Mouse (Mus musculus) hindbrain, embryonic 15.5 days (tissue): ENCODE measurements at regions not wholly inside any gene's neighbourhood (a gene's known extent, or its start where the extent isn't known, plus 50 kb on each side); places are given as distances from the start of the nearest gene placed in this dataset.

Experiments
- ATAC-seq: fragments of 200-750 bp; cut with Nextera tagmentation; 2 replicates; pipeline ENCODE4 v1.8.0; 2017; ENCODE audit warnings: low read depth, moderate number of reproducible peaks, moderate TSS enrichment; ENCODE audit not compliant: low FRiP score
- H3K27ac ChIP-seq: fragments of 300-500 bp; sonication (generic); replicated peaks from 2 replicates; pipeline ENCODE4 v1.5.1; 2015; ENCODE audit warnings: mild to moderate bottlenecking, inconsistent platforms
- H3K27me3 ChIP-seq: fragments of 300-500 bp; sonication (generic); 2 replicates; pipeline ENCODE4 v1.6.1; 2015; ENCODE audit warnings: control low read depth, inconsistent platforms
- H3K36me3 ChIP-seq: fragments of 300-500 bp; sonication (generic); 2 replicates; pipeline ENCODE4 v1.6.1; 2015; ENCODE audit warnings: control low read depth, inconsistent platforms
- H3K4me1 ChIP-seq: fragments of 300-500 bp; sonication (generic); replicated peaks from 2 replicates; pipeline ENCODE4 v1.6.1; 2015; ENCODE audit warnings: control low read depth, inconsistent platforms
- H3K4me2 ChIP-seq: fragments of 300-500 bp; sonication (generic); 2 replicates; pipeline ENCODE4 v1.6.1; 2015; ENCODE audit warnings: moderate library complexity, mild to moderate bottlenecking, inconsistent platforms
- H3K4me3 ChIP-seq: fragments of 300-500 bp; sonication (generic); 2 replicates; pipeline ENCODE4 v1.5.1; 2015; ENCODE audit warnings: mild to moderate bottlenecking, inconsistent platforms
- H3K9ac ChIP-seq: fragments of 300-500 bp; sonication (generic); 2 replicates; pipeline ENCODE4 v1.6.1; 2015; ENCODE audit warnings: inconsistent platforms
- H3K9me3 ChIP-seq: fragments of 300-500 bp; sonication (generic); 2 replicates; pipeline ENCODE4 v1.6.1; 2016; ENCODE audit warnings: control low read depth, inconsistent platforms
- WGBS: fragments of 180-500 bp; shearing (Covaris S2); methylation state at CpG from one replicate; pipeline ENCODE4 v1.1.7; 2015; 5-methylcytosine and 5-hydroxymethylcytosine counted together

DNA sequence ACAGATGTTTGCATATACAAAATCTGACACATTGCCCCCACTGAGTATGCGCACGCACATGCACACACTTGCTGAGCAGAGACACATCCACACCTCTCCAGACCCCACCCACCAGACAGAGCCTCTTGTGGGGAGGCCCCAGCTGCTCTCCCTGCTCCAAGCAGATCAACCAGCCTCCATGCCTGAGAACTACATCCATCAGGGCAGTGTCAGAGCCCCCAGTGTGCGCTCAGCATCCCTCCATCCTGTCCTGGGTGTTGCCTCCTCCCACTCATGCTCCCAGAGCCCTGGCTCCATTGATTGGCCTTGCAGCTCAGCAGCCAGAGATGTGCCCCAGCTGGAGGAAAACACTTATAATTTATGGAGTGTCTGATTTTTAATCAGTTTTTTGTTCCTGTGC lies 124.1 kb upstream of the Rpl38 start:
- WGBS = 31% methylated on average over 3 of the region's 3 CpGs
- peaks cover 12% of the 10 kb centered on the region for H3K4me1 ChIP-seq
- no peak overlapping the region for H3K27ac ChIP-seq
- H3K4me2 ChIP-seq = no peak overlapping the region
- ATAC-seq = peak; percentile 54; the same call in 1 of the 2 replicates
- H3K36me3 ChIP-seq = no peaks in the 10 kb centered on the region
- no peaks in the 10 kb centered on the region for H3K9me3 ChIP-seq
- no peak overlapping the region for H3K9ac ChIP-seq
- no peak overlapping the region for H3K4me3 ChIP-seq
- H3K27me3 ChIP-seq = no peaks in the 10 kb centered on the region

DNA sequence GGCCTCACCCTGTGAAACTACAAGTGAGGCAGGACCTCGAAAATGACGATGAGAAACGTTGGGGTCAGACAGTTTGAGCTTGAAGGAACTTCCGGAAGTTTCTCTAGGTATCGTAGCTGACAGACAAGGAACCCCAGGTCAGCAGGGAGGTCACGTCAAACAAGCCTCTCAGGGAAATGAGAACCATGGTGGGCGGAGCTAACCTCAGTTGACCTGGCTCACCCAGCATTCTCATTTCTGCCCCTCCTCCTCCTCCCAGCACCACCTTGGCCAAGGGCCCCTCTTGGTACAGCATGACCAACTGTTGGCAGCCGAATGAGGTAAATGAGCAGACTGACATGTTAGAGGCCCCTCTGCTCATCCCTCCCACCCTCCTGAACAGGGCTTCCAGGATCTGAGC lies 126.2 kb upstream of the Rpl38 start:
- H3K4me3 ChIP-seq = no peak overlapping the region
- no peak overlapping the region for H3K9ac ChIP-seq
- H3K4me2 ChIP-seq = no peak overlapping the region
- H3K4me1 ChIP-seq = peaks cover 18% of the 10 kb centered on the region
- WGBS = 77% methylated on average over 8 of the region's 8 CpGs
- H3K36me3 ChIP-seq = no peaks in the 10 kb centered on the region
- H3K9me3 ChIP-seq = no peaks in the 10 kb centered on the region
- 0 out of 2 replicates have a peak, but pooled peaks have one; percentile 36 for ATAC-seq
- H3K27me3 ChIP-seq = no peaks in the 10 kb centered on the region
- no peak overlapping the region for H3K27ac ChIP-seq

DNA sequence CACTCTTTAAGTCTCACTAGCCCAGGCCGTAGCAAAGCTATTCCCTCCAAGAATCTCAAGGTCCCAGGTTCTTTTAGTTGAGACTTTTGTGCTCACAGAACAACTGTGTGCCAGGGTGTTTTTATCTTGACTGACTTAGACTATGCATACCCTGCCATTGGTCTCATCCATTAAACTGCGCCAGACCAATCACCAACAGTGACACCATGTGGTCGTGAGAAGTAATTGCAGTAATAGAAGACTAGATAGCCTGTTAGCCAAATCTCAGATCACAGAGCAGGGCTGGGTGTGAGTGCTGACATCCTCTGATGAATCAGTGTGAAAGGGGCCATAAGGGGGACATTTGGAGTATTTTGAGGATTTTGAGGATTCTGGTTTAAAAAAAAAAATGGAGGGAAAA lies 127.8 kb upstream of the Rpl38 start:
- H3K9ac ChIP-seq = no peak overlapping the region
- H3K27me3 ChIP-seq = no peaks in the 10 kb centered on the region
- ATAC-seq = no peak
- no peaks in the 10 kb centered on the region for H3K9me3 ChIP-seq
- H3K36me3 ChIP-seq = no peaks in the 10 kb centered on the region
- WGBS = 62% methylated on average over 3 of the region's 3 CpGs
- H3K4me1 ChIP-seq = peaks cover 27% of the 10 kb centered on the region
- H3K27ac ChIP-seq = no peak overlapping the region
- no peak overlapping the region for H3K4me3 ChIP-seq
- no peak overlapping the region for H3K4me2 ChIP-seq

DNA sequence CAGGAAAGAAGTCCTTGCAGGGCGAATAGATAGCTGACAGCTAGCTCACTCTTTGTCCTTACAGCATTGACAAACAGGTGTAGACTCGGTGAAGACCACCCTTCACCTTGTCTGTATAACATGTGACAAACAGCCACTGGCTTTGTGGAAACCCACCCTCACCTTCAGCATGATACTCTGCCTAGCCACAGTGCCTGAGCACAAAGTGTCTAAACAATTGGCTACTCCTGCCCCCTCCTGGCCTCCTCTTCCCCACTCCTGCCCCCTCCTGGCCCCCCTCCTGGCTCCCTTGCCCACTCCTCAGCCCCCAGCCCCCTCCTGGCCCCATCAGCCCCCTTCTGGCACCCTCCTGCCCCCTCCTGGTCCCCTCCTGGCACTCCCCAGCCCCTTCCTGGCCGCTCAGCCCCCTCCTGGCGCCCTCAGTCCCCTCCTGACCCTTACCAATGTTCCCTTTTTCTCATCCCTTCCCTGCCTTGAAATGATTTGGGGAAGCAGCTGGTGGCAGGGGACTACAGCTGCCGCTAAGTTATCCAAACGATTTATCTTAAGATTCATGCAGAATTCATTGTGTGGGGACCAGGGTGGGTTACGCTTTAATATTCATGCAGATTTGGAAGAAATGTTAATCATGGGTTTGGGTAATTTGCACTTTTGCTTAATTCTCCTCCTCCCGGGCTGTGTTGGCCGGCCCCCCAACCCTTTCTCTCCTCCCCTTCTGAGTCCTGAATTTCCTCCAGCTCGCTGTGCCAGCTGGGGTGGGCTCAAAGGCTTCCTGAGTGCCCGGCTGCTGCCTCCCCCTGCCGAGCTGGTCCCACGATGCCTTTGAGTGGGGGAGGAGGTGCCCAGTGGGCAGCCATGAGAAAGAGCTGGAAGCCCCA lies 131.5 kb upstream of the Rpl38 start:
- peak overlapping the region; percentile 8 for H3K4me2 ChIP-seq
- H3K9ac ChIP-seq = no peak overlapping the region
- no peak overlapping the region for H3K4me3 ChIP-seq
- no peaks in the 10 kb centered on the region for H3K36me3 ChIP-seq
- H3K27me3 ChIP-seq = no peaks in the 10 kb centered on the region
- peaks cover 27% of the 10 kb centered on the region for H3K4me1 ChIP-seq
- WGBS = 11% methylated on average over 13 of the region's 13 CpGs
- ATAC-seq = peak; percentile 69
- H3K9me3 ChIP-seq = no peaks in the 10 kb centered on the region
- H3K27ac ChIP-seq = peak overlapping the region; percentile 37; the same call in 1 of the 2 replicates

DNA sequence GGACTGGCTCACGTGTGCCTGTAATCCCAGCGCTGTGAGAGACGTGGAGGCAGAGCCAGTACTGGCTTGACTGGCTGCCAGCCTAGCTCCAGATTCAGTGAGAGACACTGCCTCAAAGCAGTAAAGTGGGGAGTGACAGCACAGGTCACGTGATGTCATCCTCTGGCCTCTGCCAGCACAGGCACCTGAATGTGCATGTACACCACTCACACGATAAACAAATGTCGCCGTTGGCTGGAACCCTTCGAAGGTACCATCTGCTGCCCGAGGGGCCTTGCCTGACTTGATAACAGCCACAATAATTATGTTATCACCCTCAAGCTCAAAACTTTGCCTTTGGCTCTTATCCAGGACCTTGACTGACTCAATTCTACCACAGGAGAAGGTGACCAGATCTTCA lies 132.4 kb upstream of the Rpl38 start:
- no peak overlapping the region for H3K4me2 ChIP-seq
- no peak overlapping the region for H3K27ac ChIP-seq
- no peaks in the 10 kb centered on the region for H3K27me3 ChIP-seq
- peaks cover 27% of the 10 kb centered on the region for H3K4me1 ChIP-seq
- H3K9me3 ChIP-seq = no peaks in the 10 kb centered on the region
- no peaks in the 10 kb centered on the region for H3K36me3 ChIP-seq
- ATAC-seq = no peak
- H3K4me3 ChIP-seq = no peak overlapping the region
- WGBS = 84% methylated on average over 9 of the region's 9 CpGs
- H3K9ac ChIP-seq = no peak overlapping the region

DNA sequence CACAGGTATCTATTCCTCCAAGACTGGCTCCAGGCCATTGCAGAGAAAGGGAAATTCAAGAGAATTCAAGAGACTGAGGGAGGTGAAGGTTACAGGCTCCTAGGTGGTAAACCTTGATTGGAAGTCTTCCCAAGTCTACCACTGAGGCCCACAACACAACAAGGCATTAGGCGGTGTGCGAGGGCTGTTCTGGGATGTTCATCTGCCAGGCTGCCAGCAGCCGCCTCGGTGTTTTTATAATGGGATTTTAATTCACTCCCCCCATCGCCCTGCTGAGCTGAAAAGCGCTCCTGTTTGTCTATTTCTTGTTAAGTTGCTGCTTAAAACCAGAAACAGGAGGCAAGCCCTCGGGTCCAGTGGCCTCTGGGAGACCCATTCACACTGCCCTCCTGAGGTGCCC lies 133.9 kb upstream of the Rpl38 start:
- no peak overlapping the region for H3K4me2 ChIP-seq

DNA sequence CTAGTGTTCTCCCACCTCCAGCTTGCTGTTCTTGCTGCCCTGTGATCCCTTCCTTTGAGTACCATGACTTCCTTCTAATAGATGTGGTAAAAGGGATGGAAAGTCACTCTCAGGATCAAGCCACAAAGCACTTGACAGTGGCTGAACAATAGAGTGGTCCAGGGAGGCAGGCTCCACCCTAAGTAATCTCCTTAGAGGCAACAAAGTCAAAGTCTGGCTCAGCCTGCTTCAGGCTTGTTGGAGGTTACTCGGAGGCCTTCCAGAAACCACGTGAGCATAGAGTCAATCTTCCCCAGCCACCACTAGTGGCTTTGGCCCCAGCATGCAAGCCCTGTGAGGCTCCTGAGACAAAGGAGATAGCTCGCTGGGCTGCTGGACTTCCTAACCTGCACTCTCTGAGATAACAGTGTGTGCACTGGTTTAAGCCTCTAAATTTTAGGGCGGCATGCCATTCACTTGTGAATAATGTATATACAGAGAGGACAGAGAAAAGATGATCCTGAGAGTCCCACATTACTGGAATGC lies 137.0 kb upstream of the Rpl38 start:
- peaks cover 19% of the 10 kb centered on the region for H3K4me1 ChIP-seq
- H3K27me3 ChIP-seq = no peaks in the 10 kb centered on the region
- H3K27ac ChIP-seq = no peak overlapping the region
- H3K9ac ChIP-seq = no peak overlapping the region
- no peak overlapping the region for H3K4me3 ChIP-seq
- ATAC-seq = no peak
- H3K36me3 ChIP-seq = no peaks in the 10 kb centered on the region
- no peak overlapping the region for H3K4me2 ChIP-seq
- H3K9me3 ChIP-seq = no peaks in the 10 kb centered on the region
- 65% methylated on average over 4 of the region's 4 CpGs for WGBS

More for the DNA sequence above, 133.9 kb upstream of the Rpl38 start:
- H3K9ac ChIP-seq = no peak overlapping the region
- no peak overlapping the region for H3K4me3 ChIP-seq
- H3K27ac ChIP-seq = no peak overlapping the region
- no peaks in the 10 kb centered on the region for H3K9me3 ChIP-seq
- ATAC-seq = no peak
- H3K4me1 ChIP-seq = peaks cover 27% of the 10 kb centered on the region
- H3K36me3 ChIP-seq = no peaks in the 10 kb centered on the region
- 39% methylated on average over 7 of the region's 7 CpGs for WGBS
- no peaks in the 10 kb centered on the region for H3K27me3 ChIP-seq

DNA sequence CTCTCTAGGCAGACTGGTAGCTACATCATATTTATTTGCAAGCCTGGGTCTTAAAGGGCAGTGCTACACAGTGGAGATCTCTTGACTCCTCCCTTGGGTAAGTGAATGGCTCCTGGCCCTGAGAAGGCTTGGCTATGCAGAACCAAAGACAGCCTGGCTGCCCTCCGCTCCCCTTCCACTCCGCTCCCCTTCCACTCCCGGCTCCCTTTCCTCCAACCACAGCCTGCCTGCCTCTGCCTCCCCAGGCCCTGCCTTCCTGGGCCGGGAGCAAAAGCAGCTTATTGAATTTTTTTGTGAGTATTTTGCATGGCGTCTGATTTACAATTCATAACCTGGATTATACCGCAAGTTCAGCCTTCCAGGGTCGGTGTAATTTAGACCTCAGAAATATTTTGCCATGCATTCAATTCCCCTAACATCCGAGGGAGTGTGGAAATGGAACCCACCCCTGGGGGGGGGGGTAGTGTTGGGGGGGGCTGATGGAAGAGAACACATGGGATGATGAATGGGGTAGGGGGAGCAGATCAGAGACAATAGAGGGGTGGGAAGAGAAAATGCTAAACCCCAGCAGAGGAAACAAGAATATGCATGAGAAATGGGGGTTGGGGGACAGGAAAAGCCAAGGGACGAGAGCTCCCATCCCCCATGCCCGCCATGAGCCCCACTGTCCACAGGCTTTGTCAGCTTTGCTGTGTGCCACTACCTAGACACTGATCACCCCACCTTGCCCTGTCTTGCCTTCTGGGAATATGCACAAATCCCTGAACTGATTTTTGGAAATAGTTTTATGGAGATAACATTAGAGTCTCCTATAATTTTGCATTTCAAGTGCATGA lies 139.2 kb upstream of the Rpl38 start:
- H3K27ac ChIP-seq = no peak overlapping the region
- H3K27me3 ChIP-seq = no peaks in the 10 kb centered on the region
- H3K9me3 ChIP-seq = no peaks in the 10 kb centered on the region
- no peaks in the 10 kb centered on the region for H3K36me3 ChIP-seq
- H3K4me1 ChIP-seq = peaks cover 13% of the 10 kb centered on the region
- no peak overlapping the region for H3K4me2 ChIP-seq
- H3K9ac ChIP-seq = no peak overlapping the region
- 38% methylated on average over 10 of the region's 10 CpGs for WGBS
- H3K4me3 ChIP-seq = no peak overlapping the region
- no peak for ATAC-seq

DNA sequence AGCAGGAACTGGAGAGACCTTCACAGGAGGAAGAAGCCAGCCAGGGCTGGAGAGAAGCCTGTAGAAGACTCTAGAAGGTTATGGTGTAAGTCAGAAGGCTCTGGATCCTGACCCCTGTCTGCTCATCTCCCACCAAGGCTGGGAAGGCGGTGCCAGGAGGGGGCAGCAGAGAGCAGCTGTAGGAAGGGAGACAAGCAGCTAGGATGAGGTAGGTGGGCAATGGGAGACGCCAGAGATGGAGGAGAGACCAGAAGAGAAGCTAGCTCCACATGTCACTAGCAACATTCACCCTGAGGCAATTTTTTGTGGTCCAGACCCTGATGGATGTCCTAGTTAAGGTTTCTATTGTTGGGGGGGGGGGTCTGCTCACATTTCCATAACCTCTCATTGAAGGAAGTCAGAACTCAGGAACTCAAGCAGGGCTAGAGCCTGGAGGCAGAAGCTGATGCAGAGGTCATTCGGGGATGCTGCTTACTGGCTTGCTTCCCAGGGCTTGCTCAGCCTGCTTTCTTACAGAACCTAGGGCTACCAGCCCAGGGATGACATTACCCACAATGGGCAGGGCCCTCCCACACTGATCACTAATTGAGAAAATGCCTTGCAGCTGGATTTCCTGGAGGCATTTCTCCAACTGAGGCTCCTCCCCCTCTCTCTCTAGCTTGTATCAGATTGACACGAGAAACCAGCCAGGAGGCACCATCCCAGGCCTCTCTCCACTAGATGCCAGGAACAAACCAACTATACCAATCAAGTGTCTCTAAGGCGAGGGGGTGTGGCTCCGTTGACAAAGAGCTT lies 144.7 kb upstream of the Rpl38 start:
- 43% methylated on average over 6 of the region's 6 CpGs for WGBS
- no peak overlapping the region for H3K9ac ChIP-seq
- no peak overlapping the region for H3K4me3 ChIP-seq
- no peaks in the 10 kb centered on the region for H3K36me3 ChIP-seq
- no peak overlapping the region for H3K27ac ChIP-seq
- no peak for ATAC-seq
- peaks cover 11% of the 10 kb centered on the region; the same call in 1 of the 2 replicates for H3K4me1 ChIP-seq
- no peaks in the 10 kb centered on the region for H3K9me3 ChIP-seq
- H3K27me3 ChIP-seq = no peaks in the 10 kb centered on the region
- no peak overlapping the region for H3K4me2 ChIP-seq

DNA sequence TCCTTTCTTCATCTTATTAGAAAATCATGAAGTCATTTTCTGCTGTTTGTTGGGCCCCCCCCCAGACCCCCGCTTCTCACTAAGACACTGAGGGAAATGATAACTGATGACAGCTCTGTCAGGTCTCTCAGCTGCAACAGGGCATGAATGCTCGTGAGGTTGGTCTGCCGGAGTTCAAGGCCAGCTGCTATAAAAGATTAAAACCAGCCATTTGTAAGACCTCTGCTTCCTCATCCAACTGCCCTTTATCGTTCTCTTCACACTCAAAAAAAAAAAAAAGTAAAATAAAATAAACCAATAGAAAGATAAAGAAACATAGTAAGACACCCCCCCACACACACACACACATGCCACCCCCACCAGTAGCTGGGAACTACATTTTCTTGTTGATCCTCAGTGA lies 153.0 kb upstream of the Rpl38 start:
- Histone ChIP-seq H3K9ac (no peak overlapping the region), H3K4me3 (no peak overlapping the region), H3K36me3 (no peaks in the 10 kb centered on the region), H3K4me1 (peaks cover 12% of the 10 kb centered on the region), H3K27ac (no peak overlapping the region), H3K27me3 (no peaks in the 10 kb centered on the region), H3K9me3 (no peaks in the 10 kb centered on the region), H3K4me2 (no peak overlapping the region)
- ATAC-seq = no peak
- WGBS = 71% methylated on average over 4 of the region's 4 CpGs

DNA sequence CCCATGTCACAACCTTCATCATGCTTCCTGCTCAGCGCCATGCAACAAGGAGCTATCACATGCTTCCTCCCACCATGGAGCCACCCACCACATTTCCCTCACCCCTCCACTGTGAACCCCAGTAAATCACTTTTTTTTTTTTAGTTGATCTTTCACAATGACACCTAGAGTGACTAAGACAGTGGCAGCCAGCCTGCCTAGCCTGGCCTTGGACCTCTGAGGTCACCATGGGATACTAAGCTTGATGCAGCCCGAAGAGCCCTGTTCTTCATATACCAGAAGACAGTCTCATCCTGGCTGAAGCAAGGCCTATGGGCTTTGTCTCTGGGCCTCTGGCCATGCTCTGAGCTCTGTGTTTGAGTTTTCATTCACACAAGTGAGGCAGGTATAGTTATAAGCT lies 154.2 kb upstream of the Rpl38 start:
- Histone ChIP-seq H3K4me3 (no peak overlapping the region), H3K27me3 (no peaks in the 10 kb centered on the region), H3K27ac (no peak overlapping the region), H3K4me2 (no peak overlapping the region), H3K4me1 (peaks cover 12% of the 10 kb centered on the region), H3K9me3 (no peaks in the 10 kb centered on the region), H3K9ac (no peak overlapping the region), H3K36me3 (no peaks in the 10 kb centered on the region)
- 90% methylated on average over 2 of the region's 2 CpGs for whole genome bisulfite sequencing
- ATAC-seq = no peak
